In genomic region chr10:10656621-10657020, GRCm38 (mm10) we compare ENCODE assay signal across 10 mouse cellular contexts. TPM values are rescaled to one million over a fixed set of nuclear protein-coding genes. Genes with fewer than 3 reads are reported as not detected.
"Had no signal": no experiment of that assay in that cellular context is flagged by ENCODE, and none has a peak within 500 bp of the region (broad histone marks: within the 10 kb centered on the region; RNA-seq: fewer than 3 reads in every experiment).

No protein-coding gene starts in this region.

- DNase-seq: lung, adult 18-20 months; lung, embryonic 14.5 days; lung, postnatal 10 days; lung, postnatal 4 days; right cerebral cortex, postnatal 14 days; thymus, adult 2 months; thymus, postnatal 25 days; thymus, postnatal 4 days had no signal

RNA-seq across cellular contexts. Expression of gene Gm10944, which starts 24.5 kb away (rescaled TPM):
- total RNA-seq: megakaryocyte, adult 5-6 weeks; megakaryocyte-erythroid progenitor cell, adult 5-6 weeks had no signal
